Mouse (Mus musculus) embryonic facial prominence, embryonic 11.5 days (tissue): Measurements from ENCODE around the gene Gpr55. TPM values are rescaled to one million over a fixed set of nuclear protein-coding genes. Genes with fewer than 3 reads are reported as not detected.
A peak's percentile ranks its signal among the peaks of the same experiment; 100 is the strongest.

Experiments used
- ATAC-seq: fragments of 200-750 bp; cut with Nextera tagmentation; replicated peaks from 2 replicates; pipeline ENCODE4 v1.8.0; 2017; ENCODE audit warnings: low read depth; ENCODE audit not compliant: insufficient number of reproducible peaks, low FRiP score, low TSS enrichment
- DNase-seq: peaks from one replicate; pipeline ENCODE4 v3.0.0-alpha.2; 2015; ENCODE audit warnings: low spot score
- H3K27ac ChIP-seq: fragments of 300-500 bp; sonication (generic); replicated peaks from 2 replicates; pipeline ENCODE4 v1.5.1; 2014; ENCODE audit warnings: mild to moderate bottlenecking, low read depth, low read length, control low read depth
- H3K27me3 ChIP-seq: fragments of 300-500 bp; sonication (generic); 2 replicates; pipeline ENCODE4 v1.6.1; 2014; ENCODE audit warnings: mild to moderate bottlenecking, low read length, moderate library complexity, mixed read lengths; ENCODE audit not compliant: control insufficient read depth, insufficient read depth
- H3K36me3 ChIP-seq: fragments of 300-500 bp; sonication (generic); replicated peaks from 2 replicates; pipeline ENCODE4 v1.6.1; 2014; ENCODE audit warnings: low read depth, mild to moderate bottlenecking, low read length, moderate library complexity, mixed read lengths; ENCODE audit not compliant: control insufficient read depth, insufficient read depth
- H3K4me1 ChIP-seq: fragments of 300-500 bp; sonication (generic); 2 replicates; pipeline ENCODE4 v1.6.1; 2014; ENCODE audit warnings: low read length, mixed read lengths; ENCODE audit not compliant: control insufficient read depth, insufficient read depth
- H3K4me2 ChIP-seq: fragments of 300-500 bp; sonication (generic); 2 replicates; pipeline ENCODE4 v1.6.1; 2014; ENCODE audit warnings: low read depth, mild to moderate bottlenecking, control low read depth, low read length, moderate library complexity
- H3K4me3 ChIP-seq: fragments of 300-500 bp; sonication (generic); 2 replicates; pipeline ENCODE4 v1.5.1; 2014; ENCODE audit warnings: low read depth, low read length, control low read depth
- H3K9ac ChIP-seq: fragments of 300-500 bp; sonication (generic); replicated peaks from 2 replicates; pipeline ENCODE4 v1.6.1; 2014; ENCODE audit warnings: mild to moderate bottlenecking, control low read depth, low read length
- H3K9me3 ChIP-seq: fragments of 300-500 bp; sonication (generic); replicated peaks from 2 replicates; pipeline ENCODE4 v1.6.1; 2016; ENCODE audit warnings: mild to moderate bottlenecking, low read length, inconsistent platforms, mixed read lengths; ENCODE audit not compliant: control insufficient read depth
- WGBS: fragments of 180-500 bp; shearing (Covaris S2); extraction: QIAGEN DNeasy Blood & Tissue Kit; methylation state at CpG from one replicate; pipeline ENCODE4 v1.1.7; 2014; 5-methylcytosine and 5-hydroxymethylcytosine counted together
- polyA plus RNA-seq: library from polyadenylated mRNA; unstranded; fragments of >200 nt; fragmentation: Nextera tagmentation; extraction: Ambion mirVana; gene quantifications from 2 replicates; pipeline ENCODE4 v1.2.1, GENCODE M21; 2014

The Gpr55 gene
- polyA plus RNA-seq, result not detected in 2 replicates

DNA sequence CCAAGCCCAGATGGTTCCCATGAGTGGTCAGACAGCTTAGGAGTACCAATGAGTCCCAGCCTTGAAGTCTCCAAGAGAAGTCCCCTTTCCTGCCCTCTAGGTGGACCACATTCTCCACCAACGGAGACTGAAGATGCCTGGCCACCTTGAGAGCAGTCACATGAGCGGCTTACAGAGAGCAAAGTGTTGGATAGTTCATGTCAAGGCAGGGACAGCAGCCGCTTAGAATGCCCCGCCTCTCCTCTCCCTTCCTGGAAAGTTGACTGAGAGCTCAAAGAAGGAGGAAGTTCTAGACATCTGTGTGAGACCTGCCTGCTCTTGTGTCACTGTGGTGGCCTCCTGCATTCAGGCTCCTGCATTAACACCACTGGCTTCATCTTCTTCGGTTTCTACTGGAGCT lies at the start of gene Gpr55:
TSS of gene Gpr55 (minus strand) at position 135 of the 400 bp plus-strand sequence.
- no peaks in the 10 kb centered on the region for H3K4me1 ChIP-seq
- H3K4me2 ChIP-seq, result no peak within 1 kb of the TSS
- no peak within 1 kb of the TSS for H3K27ac ChIP-seq
- H3K36me3 ChIP-seq, result no peaks in the 10 kb centered on the region
- H3K9ac ChIP-seq, result no peak within 1 kb of the TSS
- no peaks in the 10 kb centered on the region for H3K9me3 ChIP-seq
- no peaks in the 10 kb centered on the region for H3K27me3 ChIP-seq
- 79% methylated on average over 5 of the region's 5 CpGs for WGBS
- no peak within 1 kb of the TSS for H3K4me3 ChIP-seq
- ATAC-seq (no peak), DNase-seq (no peak)

GRCm38 (mm10) chr1:86007778-86008177 lies 47.0 kb upstream of the Gpr55 start:
- H3K4me3 ChIP-seq, result no peak overlapping the region
- no peaks in the 10 kb centered on the region for H3K27me3 ChIP-seq
- no peaks in the 10 kb centered on the region for H3K4me1 ChIP-seq
- peak; percentile 70; the same call in 1 of the 2 replicates for ATAC-seq
- 1% methylated on average over 7 of the region's 7 CpGs for WGBS
- no peak overlapping the region for H3K4me2 ChIP-seq
- H3K9me3 ChIP-seq, result no peaks in the 10 kb centered on the region
- H3K36me3 ChIP-seq, result no peaks in the 10 kb centered on the region
- peak; percentile 97 for DNase-seq
- no peak overlapping the region for H3K27ac ChIP-seq
- H3K9ac ChIP-seq, result no peak overlapping the region

DNA sequence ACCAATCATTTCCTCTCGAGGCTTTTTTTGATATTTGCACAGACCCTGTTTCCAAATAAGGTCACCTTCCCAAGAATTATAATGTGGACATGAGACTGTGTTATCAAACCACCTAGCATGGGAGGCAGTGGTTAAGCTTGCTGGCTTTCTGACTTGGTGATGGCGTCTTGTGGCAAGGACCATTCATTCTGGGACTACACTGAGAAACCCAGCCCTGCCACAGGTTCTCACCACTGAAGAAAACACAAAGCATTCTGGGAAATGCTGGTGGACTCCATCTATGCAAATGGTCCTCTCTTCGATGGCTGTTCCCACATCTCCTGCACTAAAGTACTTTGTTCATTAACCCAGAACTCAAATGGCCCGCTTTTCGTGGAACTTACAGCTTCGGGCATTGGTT lies 45.2 kb upstream of the Gpr55 start:
- no peaks in the 10 kb centered on the region for H3K9me3 ChIP-seq
- no peak overlapping the region for H3K9ac ChIP-seq
- no peaks in the 10 kb centered on the region for H3K4me1 ChIP-seq
- no peak overlapping the region for H3K27ac ChIP-seq
- no peak overlapping the region for H3K4me2 ChIP-seq
- no peak for ATAC-seq
- no peak overlapping the region for H3K4me3 ChIP-seq
- no peaks in the 10 kb centered on the region for H3K36me3 ChIP-seq
- 88% methylated on average over 6 of the region's 6 CpGs for WGBS
- no peaks in the 10 kb centered on the region for H3K27me3 ChIP-seq
- DNase-seq, result no peak

GRCm38 (mm10) chr1:86005540-86005939 lies 44.7 kb upstream of the Gpr55 start:
- no peaks in the 10 kb centered on the region for H3K36me3 ChIP-seq
- 85% methylated on average over 10 of the region's 10 CpGs for WGBS
- H3K27me3 ChIP-seq, result no peaks in the 10 kb centered on the region
- no peaks in the 10 kb centered on the region for H3K9me3 ChIP-seq
- no peak overlapping the region for H3K4me2 ChIP-seq
- no peak for ATAC-seq
- no peak overlapping the region for H3K4me3 ChIP-seq
- H3K9ac ChIP-seq, result no peak overlapping the region
- no peak for DNase-seq
- H3K27ac ChIP-seq, result no peak overlapping the region
- no peaks in the 10 kb centered on the region for H3K4me1 ChIP-seq

DNA sequence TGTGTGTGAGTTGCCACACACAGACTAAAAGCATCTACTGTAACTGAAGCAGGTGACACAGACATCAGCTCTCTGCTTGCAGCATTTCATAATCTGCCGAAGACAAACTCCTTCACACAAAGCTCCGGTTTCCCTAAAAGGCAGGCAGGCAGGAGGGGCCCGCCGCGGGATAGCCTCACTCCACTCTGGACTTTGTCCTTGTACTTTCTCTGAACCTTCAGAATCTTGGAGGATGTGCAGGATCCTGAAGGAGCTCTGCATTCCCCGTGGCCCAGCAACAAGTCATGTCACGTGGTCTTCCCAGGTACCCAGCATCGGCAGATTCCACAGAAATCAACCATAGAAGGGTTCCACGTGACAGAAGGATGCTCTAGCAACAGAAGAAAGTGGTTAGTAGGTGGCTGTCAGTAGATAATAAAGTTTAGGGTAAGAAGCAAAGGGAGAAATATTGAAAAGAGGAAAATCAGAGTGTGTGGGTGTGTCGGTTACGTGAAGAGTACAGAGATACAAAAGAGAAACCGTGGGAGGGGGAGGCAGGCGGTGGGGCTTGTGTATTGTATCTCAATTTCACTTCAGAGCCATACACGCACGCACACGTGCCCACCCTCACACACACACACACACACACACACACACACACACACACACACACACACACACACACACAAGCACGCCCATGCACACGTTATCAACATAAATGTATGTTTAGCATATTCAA lies 39.2 kb upstream of the Gpr55 start:
- Histone ChIP-seq H3K4me1 (no peaks in the 10 kb centered on the region), H3K4me3 (no peak overlapping the region), H3K9ac (no peak overlapping the region), H3K9me3 (no peaks in the 10 kb centered on the region), H3K36me3 (no peaks in the 10 kb centered on the region), H3K4me2 (no peak overlapping the region), H3K27ac (no peak overlapping the region), H3K27me3 (no peaks in the 10 kb centered on the region)
- ATAC-seq (no peak), DNase-seq (no peak)
- WGBS, result 82% methylated on average over 18 of the region's 18 CpGs

GRCm38 (mm10) chr1:85998012-85998411 lies 37.2 kb upstream of the Gpr55 start:
- H3K36me3 ChIP-seq, result no peaks in the 10 kb centered on the region
- WGBS, result 82% methylated on average over 4 of the region's 4 CpGs
- no peak for ATAC-seq

GRCm38 (mm10) chr1:85997221-85997620 lies 36.4 kb upstream of the Gpr55 start:
- 96% methylated on average over 1 of the region's 1 CpGs for WGBS
- no peaks in the 10 kb centered on the region for H3K9me3 ChIP-seq
- no peaks in the 10 kb centered on the region for H3K36me3 ChIP-seq
- no peak for DNase-seq
- H3K4me1 ChIP-seq, result no peaks in the 10 kb centered on the region
- no peak overlapping the region for H3K9ac ChIP-seq
- no peak for ATAC-seq
- H3K27me3 ChIP-seq, result no peaks in the 10 kb centered on the region
- H3K27ac ChIP-seq, result no peak overlapping the region
- H3K4me3 ChIP-seq, result no peak overlapping the region
- no peak overlapping the region for H3K4me2 ChIP-seq

More at GRCm38 (mm10) chr1:85998012-85998411, 37.2 kb upstream of the Gpr55 start:
- no peaks in the 10 kb centered on the region for H3K9me3 ChIP-seq
- no peaks in the 10 kb centered on the region for H3K27me3 ChIP-seq
- H3K4me3 ChIP-seq, result no peak overlapping the region
- no peak overlapping the region for H3K9ac ChIP-seq
- no peaks in the 10 kb centered on the region for H3K4me1 ChIP-seq
- no peak overlapping the region for H3K27ac ChIP-seq
- DNase-seq, result no peak
- H3K4me2 ChIP-seq, result no peak overlapping the region

DNA sequence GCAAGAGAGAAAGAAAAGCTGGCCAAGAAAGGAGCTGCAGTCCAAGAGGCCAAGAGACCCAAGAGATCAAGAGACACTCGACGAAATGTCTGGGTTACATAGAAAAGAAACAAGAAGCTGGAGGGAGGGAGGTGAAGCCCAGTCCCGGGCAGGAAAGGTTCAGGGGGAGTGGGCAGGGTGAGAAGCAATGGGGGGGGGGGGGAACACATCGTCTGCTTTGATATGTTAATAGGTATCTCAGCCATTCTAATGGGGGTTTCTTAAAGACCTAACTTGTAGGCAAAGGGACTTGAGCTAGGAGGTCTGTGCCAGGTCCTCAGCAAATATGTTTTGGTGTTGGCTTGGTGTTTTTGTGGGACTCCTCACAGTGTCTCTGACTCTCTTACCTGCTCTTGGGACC lies 32.7 kb upstream of the Gpr55 start:
- Histone ChIP-seq H3K27ac (no peak overlapping the region), H3K4me2 (no peak overlapping the region), H3K9me3 (no peaks in the 10 kb centered on the region), H3K9ac (no peak overlapping the region), H3K36me3 (no peaks in the 10 kb centered on the region), H3K4me1 (no peaks in the 10 kb centered on the region), H3K4me3 (no peak overlapping the region), H3K27me3 (no peaks in the 10 kb centered on the region)
- no peak for ATAC-seq
- WGBS, result 76% methylated on average over 3 of the region's 4 CpGs
- no peak for DNase-seq
